Mouse (Mus musculus) liver, embryonic 13.5 days (tissue): Measurements from ENCODE around the gene Anp32a. TPM values are rescaled to one million over a fixed set of nuclear protein-coding genes. Genes with fewer than 3 reads are reported as not detected.
A peak's percentile ranks its signal among the peaks of the same experiment; 100 is the strongest.

Source experiments
- ATAC-seq: fragments of 200-750 bp; cut with Nextera tagmentation; 2 replicates; pipeline ENCODE4 v1.8.0; 2017; ENCODE audit warnings: low read depth, mild to moderate bottlenecking, moderate number of reproducible peaks, moderate library complexity
- DNase-seq: peaks from one replicate; pipeline ENCODE4 v3.0.0; 2022
- H3K27ac ChIP-seq: fragments of 300-500 bp; sonication (generic); 2 replicates; pipeline ENCODE4 v1.5.1; 2015; ENCODE audit warnings: moderate library complexity, mild to moderate bottlenecking, inconsistent platforms
- H3K27me3 ChIP-seq: fragments of 300-500 bp; sonication (generic); 2 replicates; pipeline ENCODE4 v1.6.1; 2015; ENCODE audit warnings: mild to moderate bottlenecking, inconsistent platforms
- H3K36me3 ChIP-seq: fragments of 300-500 bp; sonication (generic); 2 replicates; pipeline ENCODE4 v1.6.1; 2015; ENCODE audit warnings: mild to moderate bottlenecking, inconsistent platforms
- H3K4me1 ChIP-seq: fragments of 300-500 bp; sonication (generic); replicated peaks from 2 replicates; pipeline ENCODE4 v1.6.1; 2015; ENCODE audit warnings: inconsistent platforms
- H3K4me2 ChIP-seq: fragments of 300-500 bp; sonication (generic); 2 replicates; pipeline ENCODE4 v1.6.1; 2015; ENCODE audit warnings: inconsistent platforms, mild to moderate bottlenecking, moderate library complexity
- H3K4me3 ChIP-seq: fragments of 300-500 bp; sonication (generic); replicated peaks from 2 replicates; pipeline ENCODE4 v1.5.1; 2015; ENCODE audit warnings: mild to moderate bottlenecking, inconsistent platforms
- H3K9ac ChIP-seq: fragments of 300-500 bp; sonication (generic); 2 replicates; pipeline ENCODE4 v1.6.1; 2015; ENCODE audit warnings: mild to moderate bottlenecking, inconsistent platforms
- H3K9me3 ChIP-seq: fragments of 300-500 bp; sonication (generic); replicated peaks from 2 replicates; pipeline ENCODE4 v1.6.1; 2016; ENCODE audit warnings: inconsistent platforms
- WGBS: fragments of 180-500 bp; shearing (Covaris S2); methylation state at CpG from one replicate; pipeline ENCODE4 v1.1.7; 2015; ENCODE audit not compliant: insufficient replicate concordance; 5-methylcytosine and 5-hydroxymethylcytosine counted together
- polyA plus RNA-seq: library from polyadenylated mRNA; unstranded; fragments of >200 nt; fragmentation: Nextera tagmentation; extraction: Ambion mirVana; gene quantifications from 2 replicates; pipeline ENCODE4 v1.2.1, GENCODE M21; 2015

Gene Anp32a
- polyA plus RNA-seq, 1 experiment from 2014 or later, result 102 TPM

GRCm38 (mm10) chr9:62340301-62341122 is 581 bp upstream of the Anp32a start:
- Histone ChIP-seq H3K9ac (peak overlapping the region; percentile 92), H3K36me3 (no peaks in the 10 kb centered on the region), H3K27me3 (peaks cover 8% of the 10 kb centered on the region; the same call in 1 of the 2 replicates), H3K4me3 (peak overlapping the region; percentile 91), H3K4me2 (peak overlapping the region; percentile 99), H3K4me1 (peaks cover 34% of the 10 kb centered on the region), H3K9me3 (no peaks in the 10 kb centered on the region), H3K27ac (no peak overlapping the region)
- DNase-seq (no peak), ATAC-seq (peak; percentile 50)
- 2% methylated on average over 48 of the region's 48 CpGs for WGBS

DNA sequence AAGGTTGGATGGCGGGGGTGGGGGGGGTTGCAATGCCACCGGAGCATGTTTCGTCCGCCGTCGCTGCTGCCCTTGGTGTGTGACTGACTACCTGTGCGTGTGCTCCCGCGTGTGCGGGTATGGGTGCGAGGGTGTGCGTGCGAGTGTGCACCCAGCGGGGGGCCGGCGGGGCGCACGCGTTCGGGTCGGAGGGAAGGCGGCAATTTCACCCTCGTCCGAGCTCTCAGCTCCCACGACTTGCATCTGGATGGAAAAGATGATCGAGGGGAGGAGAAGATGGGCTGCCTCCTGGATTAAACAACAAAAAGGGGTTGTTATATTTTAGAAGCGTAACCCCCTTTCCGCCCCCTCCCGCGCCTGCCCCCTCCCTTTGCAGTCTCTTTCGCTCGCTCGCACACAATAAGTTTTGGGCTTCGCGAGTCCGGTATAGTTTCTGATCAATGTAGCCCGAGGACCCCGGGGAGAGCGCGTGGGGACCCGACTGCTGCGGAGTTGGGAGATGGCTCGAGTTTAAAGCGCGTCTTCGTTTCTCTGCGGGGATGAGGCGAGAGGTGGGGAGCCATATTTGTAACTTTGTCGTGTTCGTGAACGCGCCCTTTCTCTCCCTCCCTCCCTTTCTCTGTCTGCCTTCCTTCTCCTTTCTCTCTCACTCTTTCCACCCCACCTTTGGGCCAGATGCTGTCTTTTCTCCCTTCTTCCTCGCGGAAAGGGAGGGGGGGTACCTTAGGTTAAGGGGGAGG is 778 bp downstream of the Anp32a start:
- Histone ChIP-seq H3K27ac (peak overlapping the region; percentile 95), H3K4me2 (peak overlapping the region; percentile 99), H3K4me1 (peaks cover 47% of the 10 kb centered on the region), H3K9me3 (no peaks in the 10 kb centered on the region), H3K9ac (peak overlapping the region; percentile 92), H3K27me3 (peaks cover 8% of the 10 kb centered on the region; the same call in 1 of the 2 replicates), H3K4me3 (peak overlapping the region; percentile 91), H3K36me3 (no peaks in the 10 kb centered on the region)
- DNase-seq (peak; percentile 37), ATAC-seq (no peak)
- WGBS, result 0% methylated on average over 53 of the region's 54 CpGs

DNA sequence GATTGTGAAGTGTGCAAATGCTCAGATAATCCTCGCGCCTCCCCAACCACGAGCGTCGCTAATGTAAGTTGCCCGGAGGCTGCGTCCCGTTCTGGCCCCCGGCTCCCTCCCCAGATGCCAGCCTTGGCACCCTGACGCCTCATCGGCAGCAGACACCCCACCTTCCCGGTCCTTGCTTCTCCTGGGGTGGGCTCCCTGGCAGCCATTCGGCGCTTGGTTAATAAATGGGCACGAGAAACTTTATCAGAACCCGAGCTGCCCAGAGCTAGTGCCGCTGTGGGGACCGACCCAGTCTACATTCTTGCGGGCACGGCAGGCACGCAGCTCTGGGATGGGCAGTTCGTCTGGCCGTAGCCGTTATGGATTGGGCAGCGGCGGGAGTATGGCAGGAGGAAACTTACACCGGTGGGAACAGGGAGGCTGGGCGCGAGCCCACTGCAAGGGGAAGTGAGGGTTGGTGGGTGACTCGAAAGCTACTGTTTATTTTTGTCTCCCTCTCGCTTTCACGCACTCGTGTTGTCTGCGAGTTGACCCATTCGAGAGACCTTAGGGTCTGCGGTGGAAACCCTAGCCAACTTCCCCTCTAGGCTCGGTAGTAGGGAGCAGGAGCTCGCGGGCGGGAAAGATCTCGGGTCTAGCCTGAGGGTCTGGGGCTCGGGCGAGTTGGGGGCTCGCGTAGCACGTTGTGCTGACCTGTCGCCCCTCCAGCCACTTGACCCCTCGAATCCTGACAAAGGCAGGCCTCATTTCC is 1.5 kb downstream of the Anp32a start:
- H3K27me3 ChIP-seq, result peaks cover 8% of the 10 kb centered on the region; the same call in 1 of the 2 replicates
- H3K4me2 ChIP-seq, result peak overlapping the region; percentile 99
- H3K36me3 ChIP-seq, result peaks cover 6% of the 10 kb centered on the region
- H3K9ac ChIP-seq, result peak overlapping the region; percentile 92
- under 1% methylated on average over 48 of the region's 48 CpGs for WGBS
- H3K27ac ChIP-seq, result peak overlapping the region; percentile 95
- peaks cover 54% of the 10 kb centered on the region for H3K4me1 ChIP-seq
- peak; percentile 59 for DNase-seq
- peak overlapping the region; percentile 91 for H3K4me3 ChIP-seq
- no peaks in the 10 kb centered on the region for H3K9me3 ChIP-seq
- peak; percentile 16 for ATAC-seq

DNA sequence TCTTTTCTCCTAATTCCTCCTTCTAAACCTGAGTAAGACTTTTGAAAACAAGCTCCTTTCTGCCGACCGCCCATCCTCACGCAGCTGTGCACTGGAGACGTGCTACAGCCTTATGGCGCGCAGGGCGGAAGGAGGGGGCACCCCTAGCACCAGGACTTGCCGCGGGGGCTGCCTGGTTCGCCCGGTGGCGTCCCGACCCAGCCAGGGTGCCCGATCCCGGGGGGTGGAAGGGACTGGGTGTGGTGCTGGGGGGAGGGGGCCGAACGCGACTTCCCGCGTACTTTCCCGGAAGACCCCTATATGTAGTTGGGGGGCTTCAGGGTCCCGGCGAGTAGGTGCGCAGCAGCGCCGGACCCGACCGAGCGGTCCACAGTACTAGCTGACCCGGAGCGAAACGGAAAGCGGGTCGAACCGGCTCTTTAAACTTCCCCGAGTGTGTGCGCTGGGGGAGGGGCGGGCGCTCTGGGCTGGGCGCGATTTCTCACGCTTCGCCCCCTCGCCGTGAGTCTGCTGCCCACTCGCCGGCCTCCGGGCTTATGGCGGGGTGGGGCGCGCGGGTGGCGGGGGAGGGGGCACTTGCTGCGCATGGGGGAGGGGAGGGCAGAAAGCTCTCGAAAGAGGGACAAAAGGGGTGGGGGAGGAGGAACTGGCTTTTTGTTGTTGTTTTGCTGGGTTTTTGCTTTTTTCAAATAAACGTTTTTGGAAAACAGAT is 2.3 kb downstream of the Anp32a start:
- peaks cover 59% of the 10 kb centered on the region for H3K4me1 ChIP-seq
- ATAC-seq, result peak; percentile 29
- H3K4me2 ChIP-seq, result peak overlapping the region; percentile 99
- no peaks in the 10 kb centered on the region for H3K9me3 ChIP-seq
- peak overlapping the region; percentile 91 for H3K4me3 ChIP-seq
- peaks cover 8% of the 10 kb centered on the region; the same call in 1 of the 2 replicates for H3K27me3 ChIP-seq
- peak; percentile 45 for DNase-seq
- H3K36me3 ChIP-seq, result peaks cover 6% of the 10 kb centered on the region
- under 1% methylated on average over 54 of the region's 56 CpGs for whole genome bisulfite sequencing
- peak overlapping the region; percentile 95 for H3K27ac ChIP-seq
- peak overlapping the region; percentile 92 for H3K9ac ChIP-seq

DNA sequence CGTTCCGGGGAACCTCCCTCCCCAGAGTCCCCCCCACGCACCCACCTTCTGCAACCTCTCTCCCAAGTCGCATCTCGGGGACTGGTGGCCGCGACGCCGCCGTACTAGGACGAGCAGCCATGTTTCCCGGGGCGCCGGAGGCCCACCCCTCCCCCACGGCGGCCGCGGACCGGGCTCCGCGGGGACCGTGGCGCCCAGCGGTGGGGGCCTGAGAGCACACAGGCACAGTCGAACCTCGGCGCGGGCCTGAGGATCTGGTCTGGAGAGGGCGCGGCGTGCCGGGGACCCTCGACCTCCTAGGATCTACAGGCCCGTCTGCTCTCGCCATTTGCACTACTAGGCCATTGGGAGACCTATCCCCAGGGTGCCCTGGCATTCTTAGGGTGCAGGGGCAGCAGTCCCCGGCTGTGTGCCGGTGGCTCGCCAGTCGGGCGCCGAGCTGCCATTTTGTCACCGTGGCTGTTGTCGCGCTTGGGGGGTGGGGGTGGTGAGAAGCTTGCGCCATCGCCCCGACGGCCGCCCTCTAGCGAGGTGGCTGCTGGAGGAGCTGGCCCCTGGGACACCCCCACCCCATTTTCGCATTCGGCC is 2.9 kb downstream of the Anp32a start:
- peak; percentile 39 for DNase-seq
- ATAC-seq, result no peak
- peak overlapping the region; percentile 92 for H3K9ac ChIP-seq
- H3K4me3 ChIP-seq, result peak overlapping the region; percentile 91
- H3K9me3 ChIP-seq, result no peaks in the 10 kb centered on the region
- peaks cover 6% of the 10 kb centered on the region for H3K36me3 ChIP-seq
- under 1% methylated on average over 52 of the region's 52 CpGs for WGBS
- peaks cover 8% of the 10 kb centered on the region; the same call in 1 of the 2 replicates for H3K27me3 ChIP-seq
- H3K4me1 ChIP-seq, result peaks cover 59% of the 10 kb centered on the region
- peak overlapping the region; percentile 95 for H3K27ac ChIP-seq
- peak overlapping the region; percentile 99 for H3K4me2 ChIP-seq

DNA sequence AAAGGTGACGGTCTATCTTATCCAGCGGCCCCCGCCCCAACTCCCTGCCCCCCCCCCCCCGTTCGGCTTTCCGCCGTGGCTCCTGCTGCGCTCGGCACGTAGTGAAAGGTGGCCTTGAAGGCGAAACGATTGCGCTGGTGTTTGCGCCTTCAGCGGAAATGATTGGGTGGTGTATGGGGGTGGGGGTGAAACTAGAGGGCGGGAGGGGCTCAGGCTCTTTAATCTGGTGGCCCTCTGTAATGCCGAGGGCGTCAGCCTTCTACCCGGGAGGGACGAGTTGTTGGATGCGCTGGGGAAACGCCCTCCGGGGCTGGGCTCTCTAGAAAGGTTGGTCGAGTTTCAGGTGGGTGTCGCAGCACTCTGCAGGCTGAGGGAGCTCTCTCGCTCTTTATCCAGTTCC is 3.5 kb downstream of the Anp32a start:
- WGBS, result under 1% methylated on average over 26 of the region's 26 CpGs
- H3K9ac ChIP-seq, result peak overlapping the region; percentile 92
- peak overlapping the region; percentile 95 for H3K27ac ChIP-seq
- H3K4me2 ChIP-seq, result peak overlapping the region; percentile 99
- ATAC-seq (peak; percentile 53), DNase-seq (peak; percentile 68)
- H3K9me3 ChIP-seq, result no peaks in the 10 kb centered on the region
- peak overlapping the region; percentile 91 for H3K4me3 ChIP-seq
- peaks cover 6% of the 10 kb centered on the region for H3K36me3 ChIP-seq
- peaks cover 6% of the 10 kb centered on the region; the same call in 1 of the 2 replicates for H3K27me3 ChIP-seq
- H3K4me1 ChIP-seq, result peaks cover 62% of the 10 kb centered on the region

DNA sequence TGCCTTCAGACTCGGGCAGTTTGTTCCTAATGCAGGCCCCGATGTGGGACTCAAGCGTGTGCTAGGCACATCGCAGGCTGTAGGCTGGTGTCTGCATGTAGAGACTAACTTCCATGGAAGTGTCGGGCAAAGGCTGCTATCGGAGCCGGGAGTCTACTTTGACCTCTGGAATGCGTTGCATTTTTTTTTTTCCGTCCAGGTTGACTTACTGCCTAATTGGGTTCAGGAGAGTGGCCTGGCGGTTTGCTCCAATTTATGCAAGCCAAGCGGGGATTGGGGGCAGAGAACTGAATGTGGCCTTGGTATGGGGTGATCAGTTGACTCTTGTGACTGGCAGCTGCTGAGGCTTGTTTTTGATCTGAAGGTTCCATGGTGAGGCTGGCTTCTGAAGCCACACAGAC is 4.0 kb downstream of the Anp32a start:
- Histone ChIP-seq H3K27me3 (0 out of 2 replicates have a peak, but pooled peaks cover 5% of the 10 kb centered on the region), H3K4me2 (peak overlapping the region; percentile 99), H3K36me3 (peaks cover 6% of the 10 kb centered on the region), H3K9ac (peak overlapping the region; percentile 92), H3K4me3 (peak overlapping the region; percentile 91), H3K4me1 (peaks cover 66% of the 10 kb centered on the region), H3K27ac (peak overlapping the region; percentile 95), H3K9me3 (no peaks in the 10 kb centered on the region)
- WGBS, result 34% methylated on average over 11 of the region's 11 CpGs
- DNase-seq (no peak), ATAC-seq (no peak)

GRCm38 (mm10) chr9:62345633-62346387 is 4.7 kb downstream of the Anp32a start:
- no peaks in the 10 kb centered on the region for H3K27me3 ChIP-seq
- WGBS, result 73% methylated on average over 9 of the region's 9 CpGs
- H3K4me1 ChIP-seq, result peaks cover 67% of the 10 kb centered on the region
- peak overlapping the region; percentile 91 for H3K4me3 ChIP-seq
- peak overlapping the region; percentile 92 for H3K9ac ChIP-seq
- peak overlapping the region; percentile 99 for H3K4me2 ChIP-seq
- no peak for DNase-seq
- no peak for ATAC-seq
- H3K9me3 ChIP-seq, result no peaks in the 10 kb centered on the region
- peaks cover 6% of the 10 kb centered on the region for H3K36me3 ChIP-seq
- peak overlapping the region; percentile 95 for H3K27ac ChIP-seq

- peaks cover 6% of the 10 kb centered on the region for H3K36me3 ChIP-seq
- H3K27me3 ChIP-seq, result no peaks in the 10 kb centered on the region
- 59% methylated on average over 6 of the region's 6 CpGs for WGBS
- no peak for DNase-seq
- peak overlapping the region; percentile 95; the same call in 1 of the 2 replicates for H3K27ac ChIP-seq
- H3K4me2 ChIP-seq, result peak overlapping the region; percentile 99; the same call in 1 of the 2 replicates
- peak overlapping the region; percentile 46 for H3K9ac ChIP-seq
- H3K4me1 ChIP-seq, result peaks cover 72% of the 10 kb centered on the region
- no peak for ATAC-seq
- no peaks in the 10 kb centered on the region for H3K9me3 ChIP-seq
- no peak overlapping the region for H3K4me3 ChIP-seq
These were observed 5.2 kb downstream of the Anp32a start for GRCm38 (mm10) chr9:62346388-62346679.

DNA sequence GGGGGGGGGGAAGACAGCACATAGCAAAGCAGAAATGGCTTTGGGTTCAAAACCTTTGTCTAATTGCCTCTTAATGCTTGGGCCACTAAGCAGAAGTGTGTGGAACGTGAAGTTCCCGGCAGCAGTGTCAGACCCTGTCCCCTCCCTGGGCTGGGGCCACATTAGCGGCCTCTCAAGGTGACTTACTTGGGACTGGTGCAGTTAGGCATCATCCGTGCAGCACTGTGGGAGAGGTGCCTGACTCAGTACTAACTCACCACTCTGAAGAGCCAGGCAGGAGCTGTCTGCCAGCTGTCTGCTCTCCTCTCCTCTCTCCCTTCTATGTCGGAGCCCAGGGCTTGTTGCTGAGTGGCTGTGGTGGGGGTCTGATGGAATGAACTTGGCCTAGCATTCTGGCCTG is 6.1 kb downstream of the Anp32a start:
- DNase-seq (no peak), ATAC-seq (no peak)
- no peaks in the 10 kb centered on the region for H3K9me3 ChIP-seq
- no peak overlapping the region for H3K4me2 ChIP-seq
- H3K27me3 ChIP-seq, result no peaks in the 10 kb centered on the region
- H3K4me1 ChIP-seq, result peaks cover 80% of the 10 kb centered on the region
- 80% methylated on average over 5 of the region's 5 CpGs for WGBS
- no peak overlapping the region for H3K4me3 ChIP-seq
- H3K36me3 ChIP-seq, result peaks cover 6% of the 10 kb centered on the region
- H3K27ac ChIP-seq, result no peak overlapping the region
- no peak overlapping the region for H3K9ac ChIP-seq
